Mouse (Mus musculus): Measurements from ENCODE around the gene Grb10.

DNA sequence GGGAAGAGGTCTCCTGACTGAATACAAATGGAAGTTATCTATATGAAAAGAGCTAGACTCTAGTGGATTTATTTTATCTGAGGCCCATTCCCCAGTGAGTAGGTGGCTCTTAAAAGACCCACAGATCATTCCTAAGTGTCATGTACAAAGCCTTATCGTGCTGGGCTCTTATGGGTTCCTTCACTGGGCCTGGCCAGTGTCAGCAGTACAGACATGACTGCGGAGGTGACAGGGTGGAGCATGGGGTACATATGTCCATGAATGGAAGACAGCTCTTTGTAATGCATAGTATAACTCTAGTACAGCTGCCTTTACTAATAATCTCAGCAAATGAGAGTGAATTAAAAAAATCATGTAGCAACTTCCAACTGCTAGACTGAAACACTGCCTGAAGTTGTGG, 80.0 kb downstream of the Grb10 start:
- no peak for TF ChIP-seq CTCF (IDR thresholded peaks at IDR 0.05; ENCODE audit: extremely low read depth, insufficient read depth, insufficient read length, insufficient replicate concordance)
- no peak for TF ChIP-seq POLR2A (IDR thresholded peaks at IDR 0.05; ENCODE audit: low read depth, low read length)
